Mouse (Mus musculus) midbrain, embryonic 13.5 days (tissue): ENCODE measurements around the gene Kcnk13. TPM values are rescaled to one million over a fixed set of nuclear protein-coding genes. Genes with fewer than 3 reads are reported as not detected.

Source experiments
- ATAC-seq: fragments of 200-750 bp; cut with Nextera tagmentation; 2 replicates; pipeline ENCODE4 v1.8.0; 2017; ENCODE audit warnings: mild to moderate bottlenecking, moderate TSS enrichment, moderate library complexity
- H3K27ac ChIP-seq: fragments of 300-500 bp; sonication (generic); 2 replicates; pipeline ENCODE4 v1.5.1; 2015; ENCODE audit warnings: inconsistent platforms, mild to moderate bottlenecking, moderate library complexity
- H3K27me3 ChIP-seq: fragments of 300-500 bp; sonication (generic); 2 replicates; pipeline ENCODE4 v1.6.1; 2015; ENCODE audit warnings: mild to moderate bottlenecking, inconsistent platforms
- H3K36me3 ChIP-seq: fragments of 300-500 bp; sonication (generic); 2 replicates; pipeline ENCODE4 v1.6.1; 2015; ENCODE audit warnings: mild to moderate bottlenecking, inconsistent platforms
- H3K4me1 ChIP-seq: fragments of 300-500 bp; sonication (generic); replicated peaks from 2 replicates; pipeline ENCODE4 v1.6.1; 2015; ENCODE audit warnings: inconsistent platforms
- H3K4me2 ChIP-seq: fragments of 300-500 bp; sonication (generic); replicated peaks from 2 replicates; pipeline ENCODE4 v1.6.1; 2015; ENCODE audit warnings: moderate library complexity, mild to moderate bottlenecking, inconsistent platforms
- H3K4me3 ChIP-seq: fragments of 300-500 bp; sonication (generic); replicated peaks from 2 replicates; pipeline ENCODE4 v1.5.1; 2015; ENCODE audit warnings: mild to moderate bottlenecking, inconsistent platforms
- H3K9ac ChIP-seq: fragments of 300-500 bp; sonication (generic); replicated peaks from 2 replicates; pipeline ENCODE4 v1.6.1; 2015; ENCODE audit warnings: mild to moderate bottlenecking, inconsistent platforms
- H3K9me3 ChIP-seq: fragments of 300-500 bp; sonication (generic); 2 replicates; pipeline ENCODE4 v1.6.1; 2016; ENCODE audit warnings: mild to moderate bottlenecking, inconsistent platforms
- WGBS: fragments of 180-500 bp; shearing (Covaris S2); methylation state at CpG from one replicate; pipeline ENCODE4 v1.1.7; 2015; 5-methylcytosine and 5-hydroxymethylcytosine counted together
- polyA plus RNA-seq: library from polyadenylated mRNA; unstranded; fragments of >200 nt; fragmentation: Nextera tagmentation; extraction: Ambion mirVana; gene quantifications from 2 replicates; pipeline ENCODE4 v1.2.1, GENCODE M21; 2015

The Kcnk13 gene
- polyA plus RNA-seq: 0.27 and 0.46 TPM in 2 replicates

- Histone ChIP-seq H3K9ac (peak within 1 kb of the TSS; percentile 65), H3K27ac (no peak within 1 kb of the TSS), H3K4me2 (peak within 1 kb of the TSS; percentile 94), H3K27me3 (peaks cover 73% of the 10 kb centered on the region), H3K4me3 (peak within 1 kb of the TSS; percentile 50), H3K4me1 (peaks cover 38% of the 10 kb centered on the region), H3K36me3 (no peaks in the 10 kb centered on the region), H3K9me3 (no peaks in the 10 kb centered on the region)
- ATAC-seq: peak; percentile 78
- WGBS: under 1% methylated on average over 39 of the region's 39 CpGs
These were observed at the start of gene Kcnk13 for GRCm38 (mm10) chr12:99964301-99965202. TSS of gene Kcnk13 (plus strand) at chr12:99964499.

- peaks cover 3% of the 10 kb centered on the region for H3K4me1 ChIP-seq
- no peaks in the 10 kb centered on the region for H3K27me3 ChIP-seq
- H3K4me3 ChIP-seq: no peak overlapping the region
- ATAC-seq: no peak
- no peaks in the 10 kb centered on the region for H3K9me3 ChIP-seq
- no peak overlapping the region for H3K4me2 ChIP-seq
- peaks cover 61% of the 10 kb centered on the region for H3K36me3 ChIP-seq
- no peak overlapping the region for H3K9ac ChIP-seq
- H3K27ac ChIP-seq: no peak overlapping the region
- 92% methylated on average over 15 of the region's 15 CpGs for WGBS
These were observed 46.4 kb upstream of the Kcnk13 start for GRCm38 (mm10) chr12:99917800-99918427.

- 94% methylated on average over 3 of the region's 3 CpGs for WGBS
These were observed 44.7 kb upstream of the Kcnk13 start for GRCm38 (mm10) chr12:99919636-99920035.

GRCm38 (mm10) chr12:99921045-99921444 is 43.3 kb upstream of the Kcnk13 start:
- H3K4me3 ChIP-seq: no peak overlapping the region
- H3K27me3 ChIP-seq: no peaks in the 10 kb centered on the region
- no peak overlapping the region for H3K9ac ChIP-seq
- no peaks in the 10 kb centered on the region for H3K9me3 ChIP-seq
- peaks cover 38% of the 10 kb centered on the region for H3K36me3 ChIP-seq
- ATAC-seq: no peak
- H3K27ac ChIP-seq: no peak overlapping the region
- 87% methylated on average over 3 of the region's 3 CpGs for WGBS
- H3K4me1 ChIP-seq: peaks cover 17% of the 10 kb centered on the region
- no peak overlapping the region for H3K4me2 ChIP-seq

More at GRCm38 (mm10) chr12:99919636-99920035, 44.7 kb upstream of the Kcnk13 start:
- Histone ChIP-seq H3K27ac (no peak overlapping the region), H3K27me3 (no peaks in the 10 kb centered on the region), H3K4me3 (no peak overlapping the region), H3K9ac (no peak overlapping the region), H3K9me3 (no peaks in the 10 kb centered on the region), H3K4me1 (peaks cover 17% of the 10 kb centered on the region), H3K36me3 (peaks cover 49% of the 10 kb centered on the region), H3K4me2 (no peak overlapping the region)
- no peak for ATAC-seq

- peaks cover 36% of the 10 kb centered on the region for H3K36me3 ChIP-seq
- H3K9ac ChIP-seq: no peak overlapping the region
- ATAC-seq: peak; percentile 83
- H3K9me3 ChIP-seq: no peaks in the 10 kb centered on the region
- H3K4me3 ChIP-seq: no peak overlapping the region
- H3K4me1 ChIP-seq: peaks cover 17% of the 10 kb centered on the region
- WGBS: 3% methylated on average over 5 of the region's 5 CpGs
- no peak overlapping the region for H3K4me2 ChIP-seq
- peak overlapping the region; percentile 81 for H3K27ac ChIP-seq
- peaks cover 8% of the 10 kb centered on the region; the same call in 1 of the 2 replicates for H3K27me3 ChIP-seq
These were observed 41.1 kb upstream of the Kcnk13 start for GRCm38 (mm10) chr12:99923131-99923606.

- Histone ChIP-seq H3K4me2 (no peak overlapping the region), H3K27me3 (peaks cover 8% of the 10 kb centered on the region; the same call in 1 of the 2 replicates), H3K4me1 (peaks cover 17% of the 10 kb centered on the region), H3K36me3 (peaks cover 31% of the 10 kb centered on the region), H3K9ac (peak overlapping the region; percentile 24; the same call in 1 of the 2 replicates), H3K4me3 (no peak overlapping the region), H3K27ac (peak overlapping the region; percentile 81), H3K9me3 (no peaks in the 10 kb centered on the region)
- 34% methylated on average over 5 of the region's 5 CpGs for WGBS
- ATAC-seq: peak; percentile 69
These were observed 40.6 kb upstream of the Kcnk13 start for GRCm38 (mm10) chr12:99923703-99924102.

- Histone ChIP-seq H3K9ac (no peak overlapping the region), H3K27ac (no peak overlapping the region), H3K9me3 (no peaks in the 10 kb centered on the region), H3K4me3 (no peak overlapping the region), H3K36me3 (peaks cover 28% of the 10 kb centered on the region), H3K27me3 (peaks cover 8% of the 10 kb centered on the region; the same call in 1 of the 2 replicates), H3K4me1 (peaks cover 9% of the 10 kb centered on the region), H3K4me2 (no peak overlapping the region)
- 88% methylated on average over 7 of the region's 7 CpGs for WGBS
- no peak for ATAC-seq
These were observed 36.0 kb upstream of the Kcnk13 start for GRCm38 (mm10) chr12:99928311-99928710.

GRCm38 (mm10) chr12:99929160-99929559 is 35.1 kb upstream of the Kcnk13 start:
- Histone ChIP-seq H3K4me3 (no peak overlapping the region), H3K9me3 (no peaks in the 10 kb centered on the region), H3K9ac (no peak overlapping the region), H3K4me2 (no peak overlapping the region), H3K27me3 (peaks cover 8% of the 10 kb centered on the region; the same call in 1 of the 2 replicates), H3K4me1 (peaks cover under 1% of the 10 kb centered on the region), H3K36me3 (peaks cover 35% of the 10 kb centered on the region), H3K27ac (no peak overlapping the region)
- 94% methylated on average over 1 of the region's 1 CpGs for WGBS
- ATAC-seq: no peak

GRCm38 (mm10) chr12:99932245-99932644 is 32.1 kb upstream of the Kcnk13 start:
- Histone ChIP-seq H3K36me3 (peaks cover 54% of the 10 kb centered on the region), H3K4me1 (no peaks in the 10 kb centered on the region), H3K9me3 (no peaks in the 10 kb centered on the region), H3K27ac (no peak overlapping the region), H3K4me3 (no peak overlapping the region), H3K27me3 (peaks cover 4% of the 10 kb centered on the region; the same call in 1 of the 2 replicates), H3K9ac (no peak overlapping the region), H3K4me2 (no peak overlapping the region)
- WGBS: 98% methylated on average over 4 of the region's 4 CpGs
- ATAC-seq: no peak

GRCm38 (mm10) chr12:99933630-99934029 is 30.7 kb upstream of the Kcnk13 start:
- Histone ChIP-seq H3K9me3 (no peaks in the 10 kb centered on the region), H3K4me1 (no peaks in the 10 kb centered on the region), H3K27me3 (no peaks in the 10 kb centered on the region), H3K36me3 (peaks cover 60% of the 10 kb centered on the region), H3K9ac (no peak overlapping the region), H3K27ac (no peak overlapping the region), H3K4me2 (no peak overlapping the region), H3K4me3 (no peak overlapping the region)
- ATAC-seq: no peak
- WGBS: 97% methylated on average over 3 of the region's 3 CpGs

- Histone ChIP-seq H3K4me2 (no peak overlapping the region), H3K9me3 (no peaks in the 10 kb centered on the region), H3K4me3 (no peak overlapping the region), H3K4me1 (no peaks in the 10 kb centered on the region), H3K36me3 (peaks cover 62% of the 10 kb centered on the region), H3K27ac (no peak overlapping the region), H3K9ac (no peak overlapping the region), H3K27me3 (no peaks in the 10 kb centered on the region)
- no peak for ATAC-seq
- 95% methylated on average over 8 of the region's 8 CpGs for WGBS
These were observed 28.9 kb upstream of the Kcnk13 start for GRCm38 (mm10) chr12:99935403-99935802.

- Histone ChIP-seq H3K4me2 (no peak overlapping the region), H3K9me3 (no peaks in the 10 kb centered on the region), H3K9ac (no peak overlapping the region; the same call in 1 of the 2 replicates), H3K27ac (no peak overlapping the region), H3K4me1 (no peaks in the 10 kb centered on the region), H3K27me3 (no peaks in the 10 kb centered on the region), H3K36me3 (peaks cover 72% of the 10 kb centered on the region), H3K4me3 (no peak overlapping the region)
- WGBS: 81% methylated on average over 4 of the region's 4 CpGs
- ATAC-seq: no peak
These were observed 25.8 kb upstream of the Kcnk13 start for GRCm38 (mm10) chr12:99938476-99938875.
